Mouse (Mus musculus) embryonic fibroblast, embryonic 13.5 days (primary cell): Measurements from ENCODE around the gene Acox3.

Experiments
- CTCF ChIP-seq: IDR thresholded peaks from 2 replicates; pipeline ENCODE4 v1.5.1; 2011; ENCODE audit warnings: mild to moderate bottlenecking, control low read depth, low read length, moderate library complexity, borderline replicate concordance; ENCODE audit not compliant: insufficient read depth
- POLR2A ChIP-seq: IDR thresholded peaks from 2 replicates; pipeline ENCODE4 v1.6.1; 2011; ENCODE audit warnings: low read depth, mild to moderate bottlenecking, control low read depth, low read length, moderate library complexity

DNA sequence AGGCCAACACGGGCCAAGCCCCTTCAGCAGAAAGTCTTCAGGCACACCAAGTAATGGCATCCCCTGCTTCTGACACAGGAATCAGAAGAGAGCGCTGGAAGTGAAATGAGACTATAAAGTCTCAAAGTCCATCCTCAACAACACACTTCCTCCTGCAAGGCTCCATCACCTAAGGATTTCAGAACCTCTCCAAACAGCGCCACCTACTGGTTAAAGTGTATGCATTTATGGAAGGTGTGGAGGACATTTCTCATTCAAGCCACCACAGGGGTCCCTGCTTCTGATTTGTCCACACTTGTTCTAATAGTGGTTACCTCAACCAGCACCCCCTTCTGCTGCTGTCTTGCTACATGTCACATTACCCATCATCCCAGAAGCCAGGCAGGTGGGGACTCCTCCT is 46.6 kb upstream of the Acox3 start:
- TF ChIP-seq CTCF = no peak
- no peak for TF ChIP-seq POLR2A
